Mouse (Mus musculus) lung, adult 2 months (tissue): ENCODE data around the gene Sh3bp2.

Experiments
- CTCF ChIP-seq: fragments of 200-500 bp; IDR thresholded peaks from 2 replicates; pipeline ENCODE4 v1.5.1; 2011; ENCODE audit warnings: mild to moderate bottlenecking, low read length, control low read depth; ENCODE audit not compliant: insufficient read depth
- POLR2A ChIP-seq: fragments of 200-500 bp; IDR thresholded peaks from 2 replicates; pipeline ENCODE4 v1.6.1; 2011; ENCODE audit warnings: low read depth, mild to moderate bottlenecking, control low read depth, low read length, borderline replicate concordance; ENCODE audit errors: extremely low read depth

- TF ChIP-seq CTCF (no peak), POLR2A (no peak)
Observed at GRCm38 (mm10) chr5:34604576-34604975, 78.9 kb downstream of the Sh3bp2 start.
